Mouse (Mus musculus) left cerebral cortex, adult 9 months (tissue): ENCODE measurements around the gene Spink4.

Source experiments
- DNase-seq, 2 experiments: peaks; one replicate each; pipeline ENCODE4 v3.0.0; 2022; ENCODE audit warnings: low spot score in 2 of 2

Gene Spink4

GRCm38 (mm10) chr4:40963536-40963935 lies 43.7 kb downstream of the Spink4 start:
- no peak for DNase-seq

DNA sequence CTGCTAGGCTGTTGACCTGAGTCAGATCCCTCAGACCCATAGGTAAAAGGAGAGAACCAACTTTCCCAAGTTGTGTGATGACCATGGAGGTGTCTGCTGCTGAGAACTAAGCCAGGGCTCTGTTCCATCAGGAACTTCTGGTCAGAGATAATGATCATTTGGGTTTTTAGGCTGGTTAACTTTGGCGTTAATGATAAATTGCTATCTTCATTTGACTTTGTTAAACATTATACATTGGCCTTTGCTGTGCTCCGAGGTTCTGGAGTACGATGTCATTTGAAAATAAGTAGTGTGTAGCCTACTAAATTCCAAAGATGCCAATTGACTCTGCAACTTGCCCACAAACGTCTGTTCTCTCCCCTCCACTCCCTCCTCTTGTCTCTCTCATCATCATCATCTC lies 49.3 kb downstream of the Spink4 start:
- no peak for DNase-seq

DNA sequence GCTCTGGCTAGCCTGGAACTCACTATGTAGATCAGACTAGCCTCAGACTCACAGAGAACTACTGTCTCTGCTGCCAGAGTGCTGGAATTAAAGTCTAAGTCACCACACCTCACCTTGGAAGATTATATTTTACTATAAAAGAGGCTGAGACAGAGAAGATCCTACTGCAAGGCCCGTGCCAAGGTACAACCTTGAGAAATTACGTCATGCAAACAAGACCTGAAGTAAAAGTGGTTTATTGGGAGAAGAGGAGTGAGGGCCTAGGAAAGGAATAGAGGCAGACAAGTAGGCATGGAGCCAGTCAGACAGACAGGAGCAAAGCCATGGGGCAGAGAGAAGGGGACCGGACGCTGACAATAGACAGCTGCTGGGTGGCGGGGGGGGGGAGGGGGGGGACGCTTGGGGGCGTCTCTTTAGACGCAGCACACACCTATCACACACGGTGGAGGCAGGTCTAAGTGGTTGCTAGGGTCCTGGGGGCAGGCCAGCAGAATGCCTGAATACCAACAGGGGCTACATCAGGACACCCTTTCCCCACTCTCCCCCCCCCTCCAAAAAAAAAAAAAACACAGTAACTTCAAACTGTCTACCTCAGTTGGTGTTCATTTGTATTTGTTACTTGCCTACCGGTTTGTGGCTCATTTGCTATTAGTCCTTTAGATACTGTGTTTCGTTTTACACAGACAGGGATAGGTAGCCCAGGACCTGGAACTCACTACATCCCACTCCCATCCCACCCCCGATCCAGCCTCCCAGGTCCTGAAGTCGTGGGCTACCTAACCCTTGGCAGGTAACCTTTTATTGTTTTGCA lies 50.1 kb downstream of the Spink4 start:
- DNase-seq: no peak

- no peak for DNase-seq
Observed at GRCm38 (mm10) chr4:40970592-40970841, 50.7 kb downstream of the Spink4 start.

GRCm38 (mm10) chr4:40970842-40971701 lies 51.2 kb downstream of the Spink4 start, which contains the start of gene Nfx1:
TSS of gene Nfx1 (plus strand) at chr4:40970906.
- DNase-seq: peak; percentile 85 to 95

DNA sequence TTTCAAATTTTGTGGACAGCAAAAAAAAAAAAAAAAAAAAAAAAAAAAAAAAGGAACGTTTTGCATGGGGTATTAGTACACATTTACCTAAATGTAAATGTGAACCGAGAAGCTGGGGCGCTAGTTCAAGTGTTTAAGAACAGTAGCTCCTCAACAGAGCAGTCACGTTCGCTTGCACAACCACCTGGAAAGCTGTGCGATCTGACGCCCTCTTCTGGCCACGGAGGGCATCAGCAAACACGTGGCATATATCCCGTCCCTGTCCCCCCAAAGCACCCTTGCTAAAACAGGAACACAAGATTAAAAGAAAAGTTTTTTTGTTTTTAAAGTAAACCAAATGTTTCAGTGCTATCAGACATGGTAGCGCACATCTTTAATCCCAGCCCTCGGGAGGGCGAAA lies 51.9 kb downstream of the Spink4 start:
- peak in 1 of 2 experiments; percentile 4 for DNase-seq

DNA sequence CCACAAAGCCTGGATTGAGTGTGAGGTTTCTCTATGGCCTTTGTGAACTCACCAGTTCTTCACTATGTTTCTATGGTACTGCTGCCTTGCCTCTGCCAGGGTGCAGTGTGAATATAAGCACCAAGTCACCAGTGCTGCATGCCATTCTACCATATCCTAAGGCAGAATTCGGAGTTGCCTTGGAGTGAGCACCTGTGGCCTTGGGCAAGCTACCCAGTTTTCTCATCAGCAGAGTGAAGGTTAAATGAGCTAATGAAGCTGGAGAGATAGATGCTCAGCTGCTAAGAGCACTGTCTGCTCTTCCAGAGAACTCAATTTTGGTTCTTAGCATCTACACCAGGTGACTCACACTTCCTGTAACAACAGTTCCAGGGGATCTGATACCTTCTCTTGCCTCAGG lies 54.2 kb downstream of the Spink4 start:
- DNase-seq: no peak

GRCm38 (mm10) chr4:40975678-40976077 lies 55.8 kb downstream of the Spink4 start:
- DNase-seq: no peak

GRCm38 (mm10) chr4:40976651-40977050 lies 56.8 kb downstream of the Spink4 start:
- no peak for DNase-seq

- no peak for DNase-seq
Observed at GRCm38 (mm10) chr4:40979430-40979829, 59.6 kb downstream of the Spink4 start.
